Comparison of ENCODE assay signal across 11 mouse cellular contexts in genomic region chr6:21216206-21217020, GRCm38 (mm10). TPM values are rescaled to one million over a fixed set of nuclear protein-coding genes. Genes with fewer than 3 reads are reported as not detected.
DNase-seq lines count a peak whose midpoint lies in the region; ATAC-seq lines count a peak whose summit lies in the region.
"Had no signal": no experiment of that assay in that cellular context is flagged by ENCODE, and none has a peak within 500 bp of the region (broad histone marks: within the 10 kb centered on the region; RNA-seq: fewer than 3 reads in every experiment).

No protein-coding gene starts in this region.

- peaks cover 11% of the 10 kb centered on the region for H3K27me3 ChIP-seq in heart, embryonic 12.5 days (replicated peaks)
- H3K27me3 ChIP-seq in hindbrain, embryonic 12.5 days = peaks cover 16% of the 10 kb centered on the region; the same call in 1 of the 2 replicates
- no peaks in the 10 kb centered on the region for H3K27me3 ChIP-seq in neural tube, embryonic 15.5 days (replicated peaks)

- WGBS in heart, embryonic 12.5 days = 86% methylated on average over 27 of the region's 27 CpGs
- WGBS in hindbrain, embryonic 12.5 days = 89% methylated on average over 27 of the region's 27 CpGs
- WGBS in neural tube, embryonic 15.5 days = 94% methylated on average over 27 of the region's 27 CpGs

- no peaks in the 10 kb centered on the region for H3K36me3 ChIP-seq in heart, embryonic 12.5 days
- H3K36me3 ChIP-seq in hindbrain, embryonic 12.5 days = no peaks in the 10 kb centered on the region
- no peaks in the 10 kb centered on the region for H3K36me3 ChIP-seq in neural tube, embryonic 15.5 days
- H3K36me3 ChIP-seq: embryonic facial prominence, embryonic 12.5 days; liver, embryonic 13.5 days had no signal

- H3K4me3 ChIP-seq in heart, embryonic 12.5 days = no peak overlapping the region
- no peak overlapping the region for H3K4me3 ChIP-seq in hindbrain, embryonic 12.5 days
- H3K4me3 ChIP-seq in neural tube, embryonic 15.5 days (replicated peaks) = peak overlapping the region; percentile 87

- no peak overlapping the region for H3K27ac ChIP-seq in heart, embryonic 12.5 days (ENCODE audit: poor library complexity, severe bottlenecking)
- H3K27ac ChIP-seq in hindbrain, embryonic 12.5 days = no peak overlapping the region
- no peak overlapping the region for H3K27ac ChIP-seq in neural tube, embryonic 15.5 days (replicated peaks)
- H3K27ac ChIP-seq: embryonic facial prominence, embryonic 12.5 days; liver, embryonic 13.5 days had no signal

- no peak overlapping the region for H3K9ac ChIP-seq in heart, embryonic 12.5 days
- no peak overlapping the region for H3K9ac ChIP-seq in hindbrain, embryonic 12.5 days
- no peak overlapping the region for H3K9ac ChIP-seq in neural tube, embryonic 15.5 days (replicated peaks)
- H3K9ac ChIP-seq: embryonic facial prominence, embryonic 12.5 days; liver, embryonic 13.5 days had no signal

- no peaks in the 10 kb centered on the region for H3K4me1 ChIP-seq in heart, embryonic 12.5 days (replicated peaks)
- H3K4me1 ChIP-seq in hindbrain, embryonic 12.5 days = no peaks in the 10 kb centered on the region
- H3K4me1 ChIP-seq in neural tube, embryonic 15.5 days = peaks cover 21% of the 10 kb centered on the region
- H3K4me1 ChIP-seq: embryonic facial prominence, embryonic 12.5 days; liver, embryonic 13.5 days had no signal

- peak overlapping the region; percentile 97; the same call in 1 of the 2 replicates for H3K4me2 ChIP-seq in heart, embryonic 12.5 days
- H3K4me2 ChIP-seq in hindbrain, embryonic 12.5 days (replicated peaks) = peak overlapping the region; percentile 93; the same call in 1 of the 2 replicates
- peak overlapping the region; percentile 64 for H3K4me2 ChIP-seq in neural tube, embryonic 15.5 days

- no peak for ATAC-seq in heart, embryonic 12.5 days (ENCODE audit: insufficient number of reproducible peaks, low FRiP score)
- ATAC-seq in hindbrain, embryonic 12.5 days (ENCODE audit: low FRiP score) = no peak
- no peak for ATAC-seq in neural tube, embryonic 15.5 days (ENCODE audit: low FRiP score)

- no peak for DNase-seq in heart, postnatal 4 days
- peak; percentile 30 to 31 for DNase-seq in right cerebral cortex, postnatal 10 days (ENCODE audit: low spot score in 2 of 2)
- DNase-seq in right cerebral cortex, adult 2 months (ENCODE audit: low spot score in 2 of 2) = no peak
- no peak for DNase-seq in lung, postnatal 36 days
- no peak for DNase-seq in embryo, embryonic 9.5 days (ENCODE audit: extremely low spot score)
- DNase-seq: liver, embryonic 13.5 days had no signal

- H3K9me3 ChIP-seq in heart, embryonic 12.5 days (replicated peaks) = no peaks in the 10 kb centered on the region
- no peaks in the 10 kb centered on the region for H3K9me3 ChIP-seq in hindbrain, embryonic 12.5 days (replicated peaks)
- no peaks in the 10 kb centered on the region for H3K9me3 ChIP-seq in neural tube, embryonic 15.5 days (replicated peaks)
- H3K9me3 ChIP-seq: embryonic facial prominence, embryonic 12.5 days; liver, embryonic 13.5 days had no signal

RNA-seq across cellular contexts. Expression of gene Kcnd2, which starts 1.1 kb away (rescaled TPM):
- polyA plus RNA-seq in heart, embryonic 12.5 days (2016; fragmentation: Nextera tagmentation; extraction: Ambion mirVana) = 2.2 TPM in 2 replicates
- total RNA-seq in heart, postnatal 4 days (2021) = 1 to 10 TPM; 3.4 to 3.7 TPM
- 4.2 and 4.5 TPM in 2 replicates for polyA plus RNA-seq in hindbrain, embryonic 12.5 days (2016; fragmentation: Nextera tagmentation; extraction: Ambion mirVana)
- 25.0 and 30.6 TPM in 2 replicates for polyA plus RNA-seq in neural tube, embryonic 15.5 days (2015; fragmentation: Nextera tagmentation; extraction: Ambion mirVana)
- total RNA-seq: monocyte, adult 5-6 weeks had no signal

Comparison
In these comparisons a context has a peak if more than half of its experiments do, and no peak if none do; other contexts are left out.
1. DNase-seq: peak in right cerebral cortex, postnatal 10 days (2 of 2); none in heart, postnatal 4 days (single experiment), right cerebral cortex, adult 2 months (0 of 2), lung, postnatal 36 days (single experiment) and embryo, embryonic 9.5 days (single experiment).
2. Peak in every context shown above with its lines, with median percentiles within 50 percentile points of each other: H3K4me2 ChIP-seq.